In the genomic region with DNA sequence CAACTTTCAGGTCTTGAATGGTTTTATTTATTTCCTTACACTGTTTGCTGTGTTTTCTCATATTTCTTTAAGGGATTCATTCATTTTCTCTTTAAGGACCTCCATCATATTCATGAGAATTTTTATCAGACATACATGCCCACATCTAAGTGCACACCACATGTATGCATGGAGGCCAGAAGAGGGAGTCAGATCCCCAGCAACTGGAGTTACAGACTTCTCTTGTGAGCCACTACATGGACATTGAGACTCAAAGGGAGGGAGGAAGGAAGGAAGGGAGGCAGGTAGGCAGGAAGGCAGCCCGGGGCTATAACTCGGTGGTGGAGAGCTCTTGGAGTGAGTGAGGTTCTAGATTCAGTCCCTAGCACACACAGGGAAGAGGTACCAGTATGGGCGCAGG, we compare ENCODE assay signal across 18 mouse cellular contexts. TPM values are rescaled to one million over a fixed set of nuclear protein-coding genes. Genes with fewer than 3 reads are reported as not detected.
DNase-seq lines count a peak whose midpoint lies in the region; ATAC-seq and TF ChIP-seq lines count a peak whose summit lies in the region.
"Had no signal": no experiment of that assay in that cellular context is flagged by ENCODE, and none has a peak within 500 bp of the region (broad histone marks: within the 10 kb centered on the region; RNA-seq: fewer than 3 reads in every experiment).

No protein-coding gene starts in this region.

- DNase-seq in heart, adult 2 months, result no peak
- no peak for DNase-seq in heart, adult 11 months
- peak; percentile 39 for DNase-seq in lung, embryonic 14.5 days
- no peak for DNase-seq in lung, postnatal 14 days
- DNase-seq in CH12.LX (ENCODE audit: extremely low read depth), result peak; percentile 78
- DNase-seq in lung, postnatal 36 days, result peak; percentile 47
- DNase-seq in adrenal gland, postnatal 25 days, result no peak
- DNase-seq in cerebellum, adult 11-12 months, result no peak
- DNase-seq: cerebellum, postnatal 14 days; gastrocnemius, postnatal 36 days; layer of hippocampus, adult 9-11 months had no signal

- no peak for ATAC-seq in lung, embryonic 14.5 days (ENCODE audit: insufficient read depth)
- ATAC-seq: forebrain, embryonic 14.5 days; liver, embryonic 12.5 days had no signal

- TF ChIP-seq POLR2A in heart, adult 2 months (IDR thresholded peaks at IDR 0.05; ENCODE audit: insufficient read depth, low read depth, low read length), result no peak
- no peak for TF ChIP-seq POLR2A in CH12.LX (IDR thresholded peaks at IDR 0.05; ENCODE audit: low read depth, low read length)

- no peak overlapping the region for H3K4me3 ChIP-seq in heart, adult 2 months
- no peak overlapping the region for H3K4me3 ChIP-seq in lung, embryonic 14.5 days (ENCODE audit: low read depth, low read length)
- H3K4me3 ChIP-seq in CH12.LX (replicated peaks in 1 of 3; ENCODE audit: low read depth in 2 of 3, low read length in 2 of 3, poor library complexity in 1 of 3), result no peak overlapping the region
- H3K4me3 ChIP-seq: embryonic facial prominence, embryonic 15.5 days; heart, embryonic 13.5 days; kidney, embryonic 15.5 days; liver, embryonic 12.5 days; neural tube, embryonic 15.5 days had no signal

- dilution Hi-C loops in CH12.LX (cut with MboI; ENCODE audit: extremely low pct_ligation_motif_present, extremely low pct_unique_long_range_greater_than_20kb, low sequenced_read_pairs), result no loop called here

- H3K27ac ChIP-seq in heart, adult 2 months, result no peak overlapping the region
- no peak overlapping the region for H3K27ac ChIP-seq in lung, embryonic 14.5 days (ENCODE audit: low read depth)
- no peak overlapping the region for H3K27ac ChIP-seq in CH12.LX (ENCODE audit: insufficient read depth, low read depth)
- H3K27ac ChIP-seq: embryonic facial prominence, embryonic 15.5 days; heart, embryonic 13.5 days; hindbrain, embryonic 14.5 days; kidney, embryonic 15.5 days; liver, embryonic 12.5 days; neural tube, embryonic 15.5 days had no signal

- no peaks in the 10 kb centered on the region for H3K4me1 ChIP-seq in heart, adult 2 months (ENCODE audit: control insufficient read depth, insufficient read depth, low read length)
- peaks cover 3% of the 10 kb centered on the region; the same call in 1 of the 2 replicates for H3K4me1 ChIP-seq in lung, embryonic 14.5 days (ENCODE audit: insufficient read depth)
- peaks cover 17 to 52% of the 10 kb centered on the region in 2 experiments for H3K4me1 ChIP-seq in CH12.LX (ENCODE audit: control insufficient read depth in 1 of 2, insufficient read depth in 2 of 2)
- H3K4me1 ChIP-seq: embryonic facial prominence, embryonic 15.5 days; liver, embryonic 12.5 days had no signal

- intact Hi-C loops in heart, adult 2 months (cut with DNase I), result no loop called here

- no peaks in the 10 kb centered on the region for H3K9me3 ChIP-seq in lung, embryonic 14.5 days (ENCODE audit: low read depth, low read length)
- peaks cover 2% of the 10 kb centered on the region for H3K9me3 ChIP-seq in CH12.LX (replicated peaks; ENCODE audit: low read length)
- H3K9me3 ChIP-seq: embryonic facial prominence, embryonic 15.5 days; heart, embryonic 13.5 days; kidney, embryonic 15.5 days; liver, embryonic 12.5 days; neural tube, embryonic 15.5 days had no signal

- H3K36me3 ChIP-seq in heart, adult 2 months (ENCODE audit: control insufficient read depth, insufficient read depth, low read length), result no peaks in the 10 kb centered on the region
- no peaks in the 10 kb centered on the region for H3K36me3 ChIP-seq in lung, embryonic 14.5 days (ENCODE audit: insufficient read depth)
- H3K36me3 ChIP-seq in CH12.LX (replicated peaks in 1 of 2; ENCODE audit: control insufficient read depth in 1 of 2, insufficient read depth in 1 of 2, low read length in 1 of 2), result no peaks in the 10 kb centered on the region
- H3K36me3 ChIP-seq: embryonic facial prominence, embryonic 15.5 days; heart, embryonic 13.5 days; kidney, embryonic 15.5 days; liver, embryonic 12.5 days; neural tube, embryonic 15.5 days had no signal

- WGBS in heart, adult 2 months, result 62% methylated on average over 3 of the region's 3 CpGs
- 81% methylated on average over 3 of the region's 3 CpGs for WGBS in lung, embryonic 14.5 days

- TF ChIP-seq RAD21 in CH12.LX (IDR thresholded peaks at IDR 0.05; ENCODE audit: low read depth, low read length), result peak; percentile 100

- peak; percentile 49 for TF ChIP-seq CTCF in heart, adult 2 months (IDR thresholded peaks at IDR 0.05)
- TF ChIP-seq CTCF in lung, embryonic 14.5 days (IDR thresholded peaks at IDR 0.05; ENCODE audit: low read depth), result peak; percentile 45
- TF ChIP-seq CTCF in CH12.LX (conservative IDR thresholded peaks at IDR 0.05 in 1 of 2, IDR thresholded peaks at IDR 0.05 in 1 of 2; ENCODE audit: low read depth in 2 of 2, low read length in 2 of 2), result peak; percentile 9 to 95; a peak in 2 of 4 replicates

- H3K79me2 ChIP-seq in heart, adult 2 months (replicated peaks; ENCODE audit: control insufficient read depth, insufficient read depth, low read length), result no peaks in the 10 kb centered on the region
- H3K79me2 ChIP-seq in CH12.LX (replicated peaks; ENCODE audit: control insufficient read depth, extremely low read depth, insufficient read depth, poor library complexity, severe bottlenecking), result no peaks in the 10 kb centered on the region

- H3K27me3 ChIP-seq in heart, adult 2 months (ENCODE audit: control insufficient read depth, insufficient read depth, low read length), result no peaks in the 10 kb centered on the region
- no peaks in the 10 kb centered on the region for H3K27me3 ChIP-seq in lung, embryonic 14.5 days (ENCODE audit: insufficient read depth, low read length)
- no peaks in the 10 kb centered on the region for H3K27me3 ChIP-seq in CH12.LX (replicated peaks)
- H3K27me3 ChIP-seq: embryonic facial prominence, embryonic 15.5 days; heart, embryonic 13.5 days; kidney, embryonic 15.5 days; liver, embryonic 12.5 days; neural tube, embryonic 15.5 days had no signal

- H3K4me2 ChIP-seq in lung, embryonic 14.5 days, result no peak overlapping the region
- peak overlapping the region; percentile 14 for H3K4me2 ChIP-seq in CH12.LX (ENCODE audit: insufficient read depth, low read depth, poor library complexity, severe bottlenecking)
- H3K4me2 ChIP-seq: embryonic facial prominence, embryonic 15.5 days; hindbrain, embryonic 14.5 days; kidney, embryonic 15.5 days; liver, embryonic 12.5 days; neural tube, embryonic 15.5 days had no signal

- no peak overlapping the region for H3K9ac ChIP-seq in heart, adult 2 months (ENCODE audit: low read depth, low read length)
- H3K9ac ChIP-seq in lung, embryonic 14.5 days, result no peak overlapping the region
- peak overlapping the region; percentile 24; the same call in 1 of the 2 replicates for H3K9ac ChIP-seq in CH12.LX (ENCODE audit: insufficient read depth, low read depth)
- H3K9ac ChIP-seq: embryonic facial prominence, embryonic 15.5 days; heart, embryonic 13.5 days; hindbrain, embryonic 14.5 days; kidney, embryonic 15.5 days; liver, embryonic 12.5 days; neural tube, embryonic 15.5 days had no signal

- in situ Hi-C loops in CH12.LX (cut with MboI; ENCODE audit: low pct_ligation_motif_present, low pct_unique_long_range_greater_than_20kb, low sequenced_read_pairs), result loop anchor here (5.0 kb wide), 2 partner anchors 37 to 107 kb away; no protein-coding TSS in a partner anchor

- no peak for TF ChIP-seq EP300 in heart, adult 2 months (IDR thresholded peaks at IDR 0.05; ENCODE audit: insufficient read depth, low read depth, low read length)
- no peak; the same call in 1 of the 2 replicates for TF ChIP-seq EP300 in CH12.LX (IDR thresholded peaks at IDR 0.05; ENCODE audit: low read length)

TF ChIP-seq in CH12.LX, 34 proteins besides CTCF, POLR2A, EP300 and RAD21 (continues in another document):
- peak; percentile 48; the same call in 1 of the 2 replicates for TF ChIP-seq BHLHE40 (IDR thresholded peaks at IDR 0.05; ENCODE audit: low read depth, low read length)
- TF ChIP-seq NRF1 (IDR thresholded peaks at IDR 0.05; ENCODE audit: low read depth, low read length), result no peak
- no peak for TF ChIP-seq USF1 (IDR thresholded peaks at IDR 0.05; ENCODE audit: low read depth, low read length)
- peak; percentile 50; the same call in 1 of the 2 replicates for TF ChIP-seq MEF2A (IDR thresholded peaks at IDR 0.05; ENCODE audit: borderline replicate concordance, low read depth, low read length)
- TF ChIP-seq USF2 (conservative IDR thresholded peaks at IDR 0.05; ENCODE audit: low read depth, low read length), result no peak
- TF ChIP-seq CHD1 (IDR thresholded peaks at IDR 0.05; ENCODE audit: low read depth, low read length), result no peak
- no peak for TF ChIP-seq GABPA (IDR thresholded peaks at IDR 0.05; ENCODE audit: insufficient replicate concordance, low read depth, low read length)
- TF ChIP-seq JUND (conservative IDR thresholded peaks at IDR 0.05; ENCODE audit: low read depth, low read length), result 0 out of 2 replicates have a peak, but pooled peaks have one; percentile 20
- TF ChIP-seq ELF1 (IDR thresholded peaks at IDR 0.05; ENCODE audit: low read depth, low read length), result peak; percentile 35; the same call in 1 of the 2 replicates
- no peak for TF ChIP-seq ZKSCAN1 (IDR thresholded peaks at IDR 0.05; ENCODE audit: borderline replicate concordance, low read depth, low read length)
- TF ChIP-seq UBTF (IDR thresholded peaks at IDR 0.05; ENCODE audit: low read depth, low read length), result no peak
- peak; percentile 88 for TF ChIP-seq MYC (IDR thresholded peaks at IDR 0.05; ENCODE audit: low read depth, low read length)
- peak; percentile 70 for TF ChIP-seq SIN3A (IDR thresholded peaks at IDR 0.05; ENCODE audit: low read length)
- no peak for TF ChIP-seq KAT2A (IDR thresholded peaks at IDR 0.05; ENCODE audit: insufficient replicate concordance, low read length)
- TF ChIP-seq RCOR1 (conservative IDR thresholded peaks at IDR 0.05; ENCODE audit: low read depth, low read length), result no peak
- no peak for TF ChIP-seq MAFK (IDR thresholded peaks at IDR 0.05; ENCODE audit: insufficient replicate concordance, low read length)
- no peak for TF ChIP-seq CHD2 (IDR thresholded peaks at IDR 0.05; ENCODE audit: low read length)
- no peak for TF ChIP-seq PAX5 (IDR thresholded peaks at IDR 0.05; ENCODE audit: low read length)
- TF ChIP-seq ZC3H11A (IDR thresholded peaks at IDR 0.05; ENCODE audit: low read depth, low read length), result peak; percentile 96
- TF ChIP-seq E2F4 (IDR thresholded peaks at IDR 0.05; ENCODE audit: insufficient replicate concordance, low read depth, low read length), result no peak
- peak; percentile 99 for TF ChIP-seq SMC3 (IDR thresholded peaks at IDR 0.05; ENCODE audit: low read depth, low read length)
- TF ChIP-seq TCF12 (IDR thresholded peaks at IDR 0.05; ENCODE audit: low read depth, low read length), result peak; percentile 27; the same call in 1 of the 2 replicates

RNA-seq across cellular contexts. Expression of gene Cd83, which starts 34.3 kb away (rescaled TPM):
- 1 to 10 TPM; 2.4 to 2.8 TPM for total RNA-seq in heart, adult 2 months (2021)
- 3.2 and 4.3 TPM in 2 replicates for polyA plus RNA-seq in heart, adult 2 months (2012; rRNA removed)
- 12.9 and 14.3 TPM in 2 replicates for polyA plus RNA-seq in lung, embryonic 14.5 days (2014; fragmentation: Nextera tagmentation; extraction: Ambion mirVana)
- total RNA-seq in CH12.LX (2012; rRNA removed) (103 and 129 TPM in 2 replicates), CH12.LX (2014; rRNA removed) (298 and 307 TPM in 2 replicates)
- 106 and 109 TPM in 2 replicates for polyA plus RNA-seq in CH12.LX (2012; ENCODE audit: insufficient read length, low read depth)
- total RNA-seq in adrenal gland, postnatal 25 days (2021), result 1.9 and 2.9 TPM in 2 replicates

Comparison
In these comparisons a context has a peak if more than half of its experiments do, and no peak if none do; other contexts are left out.
1. DNase-seq: peak in lung, embryonic 14.5 days (single experiment), CH12.LX (single experiment) and lung, postnatal 36 days (single experiment); none in heart, adult 2 months (0 of 2), heart, adult 11 months (single experiment), lung, postnatal 14 days (single experiment), adrenal gland, postnatal 25 days (single experiment) and cerebellum, adult 11-12 months (single experiment).
2. RNA of gene Cd83, which starts 34.3 kb away (total RNA-seq): 103 to 307 TPM in CH12.LX; 1.9 to 2.9 TPM in adrenal gland, postnatal 25 days and 2.4 to 2.8 TPM in heart, adult 2 months; every median in the first group is over 10 times any median in the second.
3. Peak in every context shown above with its lines, with median percentiles within 50 percentile points of each other: CTCF ChIP-seq.